Mouse (Mus musculus) liver, embryonic 14.5 days (tissue): ENCODE measurements around the gene Mgat2. TPM values are rescaled to one million over a fixed set of nuclear protein-coding genes. Genes with fewer than 3 reads are reported as not detected.

Source experiments
- ATAC-seq: fragments of 200-750 bp; cut with Nextera tagmentation; 2 replicates; pipeline ENCODE4 v1.8.0; 2017; ENCODE audit warnings: moderate number of reproducible peaks, mild to moderate bottlenecking, moderate library complexity; ENCODE audit not compliant: insufficient read depth
- DNase-seq, 3 experiments: peaks; one replicate each; pipeline ENCODE4 v3.0.0-alpha.2; 2012 to 2013; ENCODE audit warnings: low read depth in 3 of 3, low spot score in 3 of 3
- H3K27ac ChIP-seq: fragments of 300-500 bp; sonication (generic); 2 replicates; pipeline ENCODE4 v1.5.1; 2014; ENCODE audit warnings: moderate library complexity, mild to moderate bottlenecking, control low read depth, inconsistent platforms
- H3K27me3 ChIP-seq: fragments of 300-500 bp; sonication (generic); 2 replicates; pipeline ENCODE4 v1.6.1; 2014; ENCODE audit warnings: mild to moderate bottlenecking, low read length, moderate library complexity; ENCODE audit not compliant: control insufficient read depth, insufficient read depth
- H3K36me3 ChIP-seq: fragments of 300-500 bp; sonication (generic); replicated peaks from 2 replicates; pipeline ENCODE4 v1.6.1; 2014; ENCODE audit warnings: low read depth; ENCODE audit not compliant: control insufficient read depth, insufficient read depth
- H3K4me1 ChIP-seq, 2 experiments: fragments of 200-500 bp in 1 of 2; fragments of 300-500 bp in 1 of 2; sonication (generic) in 1 of 2; replicated peaks; 2 replicates each; pipeline ENCODE4 v1.6.1; 2012 to 2014; ENCODE audit warnings: antibody characterized with exemption in 1 of 2, inconsistent platforms in 1 of 2, low read length in 1 of 2; ENCODE audit not compliant: control insufficient read depth in 2 of 2, insufficient read depth in 2 of 2
- H3K4me2 ChIP-seq: fragments of 300-500 bp; sonication (generic); 2 replicates; pipeline ENCODE4 v1.6.1; 2014; ENCODE audit warnings: low read depth, mild to moderate bottlenecking, control low read depth, moderate library complexity
- H3K4me3 ChIP-seq, 2 experiments: fragments of 200-500 bp in 1 of 2; fragments of 300-500 bp in 1 of 2; sonication (generic) in 1 of 2; 2 replicates each; pipeline ENCODE4 v1.5.1; 2012 to 2014; ENCODE audit warnings: low read depth in 2 of 2, low read length in 2 of 2, mild to moderate bottlenecking in 2 of 2, control low read depth in 1 of 2, inconsistent platforms in 1 of 2, moderate library complexity in 1 of 2; ENCODE audit not compliant: insufficient read depth in 1 of 2
- H3K9ac ChIP-seq: fragments of 300-500 bp; sonication (generic); replicated peaks from 2 replicates; pipeline ENCODE4 v1.6.1; 2014; ENCODE audit warnings: mild to moderate bottlenecking, control low read depth, moderate library complexity
- H3K9me3 ChIP-seq: fragments of 300-500 bp; sonication (generic); 2 replicates; pipeline ENCODE4 v1.6.1; 2016; ENCODE audit warnings: low read length, mixed read lengths; ENCODE audit not compliant: control insufficient read depth
- CTCF ChIP-seq: IDR thresholded peaks from 2 replicates; pipeline ENCODE4 v1.5.1; 2016; ENCODE audit warnings: antibody characterized with exemption, low read depth, control low read depth
- EP300 ChIP-seq: IDR thresholded peaks from 2 replicates; pipeline ENCODE4 v1.6.1; 2016; ENCODE audit warnings: antibody characterized with exemption, low read depth
- WGBS: fragments of 180-500 bp; shearing (Covaris S2); extraction: QIAGEN DNeasy Blood & Tissue Kit; methylation state at CpG from one replicate; pipeline ENCODE4 v1.1.7; 2014; ENCODE audit not compliant: insufficient replicate concordance; 5-methylcytosine and 5-hydroxymethylcytosine counted together
- polyA plus RNA-seq, 2 experiments: library from polyadenylated mRNA; depleted of rRNA in 1 of 2; stranded (reverse) in 1 of 2; unstranded in 1 of 2; fragments of >200 nt; fragmentation: Nextera tagmentation in 1 of 2; extraction: Ambion mirVana in 1 of 2; gene quantifications; 2 replicates each; pipeline versions ENCODE4 v1.2.1 to v1.2.3; 2012 to 2014

Gene Mgat2
- polyA plus RNA-seq, 2 experiments = 11.0 to 23.3 TPM

GRCm38 (mm10) chr12:69197378-69198163 is 13.6 kb downstream of the Mgat2 start:
- WGBS = under 1% methylated on average over 93 of the region's 94 CpGs
- Histone ChIP-seq H3K4me2 (peak overlapping the region; percentile 99), H3K9ac (peak overlapping the region; percentile 70), H3K27me3 (no peaks in the 10 kb centered on the region), H3K27ac (peak overlapping the region; percentile 67), H3K9me3 (no peaks in the 10 kb centered on the region), H3K4me3 (peak overlapping the region; percentile 83 to 95), H3K36me3 (peaks cover 28% of the 10 kb centered on the region), H3K4me1 (peaks cover 6 to 7% of the 10 kb centered on the region in 2 experiments; a peak in 3 of 4 replicates)
- TF ChIP-seq EP300 = no peak
- no peak for TF ChIP-seq CTCF
- ATAC-seq (peak; percentile 81), DNase-seq (peak; percentile 50 to 58 (median 53))

GRCm38 (mm10) chr12:69198164-69198535 is 14.2 kb downstream of the Mgat2 start, which contains the start of gene Dnaaf2:
Gene Dnaaf2 (minus strand): TSS chr12:69198429.
- H3K9me3 ChIP-seq = no peaks in the 10 kb centered on the region
- WGBS = 0% methylated on average over 18 of the region's 18 CpGs
- peak; percentile 24 for ATAC-seq

GRCm38 (mm10) chr12:69198985-69199384 is 15.0 kb downstream of the Mgat2 start:
- H3K4me2 ChIP-seq = peak overlapping the region; percentile 99
- H3K27me3 ChIP-seq = no peaks in the 10 kb centered on the region
- TF ChIP-seq EP300 (no peak), CTCF (no peak)
- DNase-seq (no peak), ATAC-seq (no peak)
- peaks cover 6 to 7% of the 10 kb centered on the region in 2 experiments; a peak in 3 of 4 replicates for H3K4me1 ChIP-seq
- no peaks in the 10 kb centered on the region for H3K9me3 ChIP-seq
- no peak overlapping the region for H3K27ac ChIP-seq
- H3K9ac ChIP-seq = 0 out of 2 replicates have a peak overlapping the region, but pooled peaks have one; percentile 15
- H3K36me3 ChIP-seq = peaks cover 37% of the 10 kb centered on the region
- peak overlapping the region; percentile 3 to 83; a peak in 3 of 4 replicates for H3K4me3 ChIP-seq

More at GRCm38 (mm10) chr12:69198164-69198535, 14.2 kb downstream of the Mgat2 start, which contains the start of gene Dnaaf2:
- peak in 2 of 3 experiments; percentile 49 to 60 for DNase-seq
- TF ChIP-seq CTCF = no peak
- TF ChIP-seq EP300 = no peak
- Histone ChIP-seq H3K4me1 (peaks cover 6 to 7% of the 10 kb centered on the region in 2 experiments; a peak in 3 of 4 replicates), H3K27me3 (no peaks in the 10 kb centered on the region), H3K36me3 (peaks cover 34% of the 10 kb centered on the region), H3K4me2 (peak within 1 kb of the TSS; percentile 99), H3K4me3 (peak within 1 kb of the TSS; percentile 83 to 95), H3K27ac (peak within 1 kb of the TSS; percentile 67), H3K9ac (peak within 1 kb of the TSS; percentile 70)

GRCm38 (mm10) chr12:69204052-69204833 is 20.3 kb downstream of the Mgat2 start, which contains the start of gene Gm49384:
Gene Gm49384 (minus strand): TSS chr12:69204267.
- no peak for ATAC-seq
- 79% methylated on average over 16 of the region's 16 CpGs for WGBS
- Histone ChIP-seq H3K9ac (no peak within 1 kb of the TSS), H3K27me3 (no peaks in the 10 kb centered on the region), H3K4me1 (peaks cover 0 to under 1% of the 10 kb centered on the region in 2 experiments; a peak in 1 of 4 replicates), H3K9me3 (no peaks in the 10 kb centered on the region), H3K36me3 (peaks cover 46% of the 10 kb centered on the region), H3K4me2 (no peak within 1 kb of the TSS), H3K27ac (no peak within 1 kb of the TSS), H3K4me3 (no peak within 1 kb of the TSS)
- no peak for DNase-seq
- TF ChIP-seq EP300 = no peak
- no peak for TF ChIP-seq CTCF
